Mouse (Mus musculus): ENCODE data around the gene Dok4. TPM values are rescaled to one million over a fixed set of nuclear protein-coding genes. Genes with fewer than 3 reads are reported as not detected.
"Not testable (repeated sequence)": the region's sequence is repeated elsewhere in the genome, so short reads cannot be mapped to it uniquely, and the experiment has no call there.

Dok4 gene
- polyA plus RNA-seq, 2 experiments from 2014 or later, result 0.17 to 0.36 TPM

- peak; percentile 98 for ATAC-seq
These were observed 38.2 kb downstream of the Dok4 start, which contains the start of the genes Coq9 and Ciapin1 for GRCm38 (mm10) chr8:94837662-94838574. Gene Coq9, plus strand, starts transcription at chr8:94838321. Gene Ciapin1, minus strand, starts transcription at chr8:94838358.

GRCm38 (mm10) chr8:94836456-94837240 is 39.5 kb downstream of the Dok4 start:
- ATAC-seq, result no peak

- not testable (repeated sequence) for ATAC-seq
These were observed 40.4 kb downstream of the Dok4 start for GRCm38 (mm10) chr8:94835751-94836150.

GRCm38 (mm10) chr8:94833901-94834405 is 42.2 kb downstream of the Dok4 start:
- not testable (repeated sequence) for ATAC-seq

- ATAC-seq, result no peak
These were observed 47.8 kb downstream of the Dok4 start for GRCm38 (mm10) chr8:94828284-94828683.

GRCm38 (mm10) chr8:94826210-94826609 is 49.9 kb downstream of the Dok4 start:
- ATAC-seq, result peak; percentile 66

GRCm38 (mm10) chr8:94825170-94825569 is 51.0 kb downstream of the Dok4 start:
- ATAC-seq, result no peak

- ATAC-seq, result no peak
These were observed 53.2 kb downstream of the Dok4 start for GRCm38 (mm10) chr8:94822637-94823560.

GRCm38 (mm10) chr8:94821381-94821780 is 54.7 kb downstream of the Dok4 start:
- ATAC-seq, result no peak

GRCm38 (mm10) chr8:94820553-94820952 is 55.6 kb downstream of the Dok4 start:
- ATAC-seq, result no peak

- ATAC-seq, result no peak
These were observed 56.4 kb downstream of the Dok4 start for GRCm38 (mm10) chr8:94819671-94820179.

- peak; percentile 42 for ATAC-seq
These were observed 58.2 kb downstream of the Dok4 start for GRCm38 (mm10) chr8:94817933-94818332.

GRCm38 (mm10) chr8:94814556-94814955 is 61.6 kb downstream of the Dok4 start:
- ATAC-seq, result no peak

Other genes with a start within 250 kb of the Dok4 start
- gene Arl2bp, start 209.7 kb downstream of the Dok4 start, polyA plus RNA-seq (2017; shearing (Covaris generic)), result 10 to 100 TPM; 30.1 to 30.5 TPM
- under 1 TPM in 1 of 2 experiments, not detected in 1; 0.24 TPM for gene Pllp, start 180.1 kb downstream of the Dok4 start, polyA plus RNA-seq (2017; shearing (Covaris generic))
- under 1 TPM in 1 of 2 experiments, not detected in 1; 0.34 TPM for gene Ccl22, start 130.7 kb downstream of the Dok4 start, polyA plus RNA-seq (2017; shearing (Covaris generic))
- gene Cx3cl1, start 104.3 kb downstream of the Dok4 start, polyA plus RNA-seq (2017; shearing (Covaris generic)), result not detected
- under 1 TPM in 1 of 2 experiments, not detected in 1; 0.69 TPM for gene Ccl17, start 65.9 kb downstream of the Dok4 start, polyA plus RNA-seq (2017; shearing (Covaris generic))
- gene Coq9, start 38.0 kb downstream of the Dok4 start, polyA plus RNA-seq (2017; shearing (Covaris generic)), result 10 to 100 TPM; 34.1 to 40.2 TPM
- 100 to 1,000 TPM in 1 of 2 experiments, 10 to 100 TPM in 1; 93.7 to 120 TPM for gene Ciapin1, start 38.0 kb downstream of the Dok4 start, polyA plus RNA-seq (2017; shearing (Covaris generic))
- gene Polr2c, start 18.9 kb downstream of the Dok4 start, polyA plus RNA-seq (2017; shearing (Covaris generic)), result 100 to 1,000 TPM in 1 of 2 experiments, 10 to 100 TPM in 1; 89.2 to 117 TPM
- gene Ccdc102a, start 41.8 kb upstream of the Dok4 start, polyA plus RNA-seq (2017; shearing (Covaris generic)), result under 1 TPM; 0.20 to 0.57 TPM
- gene Adgrg5, start 47.4 kb upstream of the Dok4 start, polyA plus RNA-seq (2017; shearing (Covaris generic)), result 1 to 10 TPM; 1.3 to 1.4 TPM
- 1 to 10 TPM; 1.8 to 2.8 TPM for gene Adgrg1, start 98.4 kb upstream of the Dok4 start, polyA plus RNA-seq (2017; shearing (Covaris generic))
- gene Adgrg3, start 141.4 kb upstream of the Dok4 start, polyA plus RNA-seq (2017; shearing (Covaris generic)), result under 1 TPM; 0.21 to 0.41 TPM
- gene Drc7, start 178.8 kb upstream of the Dok4 start, polyA plus RNA-seq (2017; shearing (Covaris generic)), result not detected
- gene Katnb1, start 204.9 kb upstream of the Dok4 start, polyA plus RNA-seq (2017; shearing (Covaris generic)), result 10 to 100 TPM; 10.8 to 14.4 TPM